Mouse (Mus musculus) liver, embryonic 13.5 days (tissue): ENCODE measurements around the gene Lamc2. TPM values are rescaled to one million over a fixed set of nuclear protein-coding genes. Genes with fewer than 3 reads are reported as not detected.

Experiments used
- ATAC-seq: fragments of 200-750 bp; cut with Nextera tagmentation; 2 replicates; pipeline ENCODE4 v1.8.0; 2017; ENCODE audit warnings: low read depth, mild to moderate bottlenecking, moderate number of reproducible peaks, moderate library complexity
- DNase-seq: peaks from one replicate; pipeline ENCODE4 v3.0.0; 2022
- H3K27ac ChIP-seq: fragments of 300-500 bp; sonication (generic); 2 replicates; pipeline ENCODE4 v1.5.1; 2015; ENCODE audit warnings: moderate library complexity, mild to moderate bottlenecking, inconsistent platforms
- H3K27me3 ChIP-seq: fragments of 300-500 bp; sonication (generic); 2 replicates; pipeline ENCODE4 v1.6.1; 2015; ENCODE audit warnings: mild to moderate bottlenecking, inconsistent platforms
- H3K36me3 ChIP-seq: fragments of 300-500 bp; sonication (generic); 2 replicates; pipeline ENCODE4 v1.6.1; 2015; ENCODE audit warnings: mild to moderate bottlenecking, inconsistent platforms
- H3K4me1 ChIP-seq: fragments of 300-500 bp; sonication (generic); replicated peaks from 2 replicates; pipeline ENCODE4 v1.6.1; 2015; ENCODE audit warnings: inconsistent platforms
- H3K4me2 ChIP-seq: fragments of 300-500 bp; sonication (generic); 2 replicates; pipeline ENCODE4 v1.6.1; 2015; ENCODE audit warnings: inconsistent platforms, mild to moderate bottlenecking, moderate library complexity
- H3K4me3 ChIP-seq: fragments of 300-500 bp; sonication (generic); replicated peaks from 2 replicates; pipeline ENCODE4 v1.5.1; 2015; ENCODE audit warnings: mild to moderate bottlenecking, inconsistent platforms
- H3K9ac ChIP-seq: fragments of 300-500 bp; sonication (generic); 2 replicates; pipeline ENCODE4 v1.6.1; 2015; ENCODE audit warnings: mild to moderate bottlenecking, inconsistent platforms
- H3K9me3 ChIP-seq: fragments of 300-500 bp; sonication (generic); replicated peaks from 2 replicates; pipeline ENCODE4 v1.6.1; 2016; ENCODE audit warnings: inconsistent platforms
- WGBS: fragments of 180-500 bp; shearing (Covaris S2); methylation state at CpG from one replicate; pipeline ENCODE4 v1.1.7; 2015; ENCODE audit not compliant: insufficient replicate concordance; 5-methylcytosine and 5-hydroxymethylcytosine counted together
- polyA plus RNA-seq: library from polyadenylated mRNA; unstranded; fragments of >200 nt; fragmentation: Nextera tagmentation; extraction: Ambion mirVana; gene quantifications from 2 replicates; pipeline ENCODE4 v1.2.1, GENCODE M21; 2015

Gene Lamc2
- polyA plus RNA-seq, 1 experiment from 2014 or later, result 0.16 TPM

- Histone ChIP-seq H3K4me2 (no peak overlapping the region), H3K27ac (no peak overlapping the region), H3K27me3 (no peaks in the 10 kb centered on the region), H3K9ac (no peak overlapping the region), H3K36me3 (no peaks in the 10 kb centered on the region), H3K4me3 (no peak overlapping the region), H3K4me1 (peaks cover 6% of the 10 kb centered on the region), H3K9me3 (no peaks in the 10 kb centered on the region)
- ATAC-seq, result no peak
- 13% methylated on average over 8 of the region's 8 CpGs for WGBS
- DNase-seq, result no peak
Measured at GRCm38 (mm10) chr1:153140747-153141228, 45.5 kb downstream of the Lamc2 start.

- Histone ChIP-seq H3K27ac (no peak overlapping the region), H3K4me2 (no peak overlapping the region), H3K4me1 (peaks cover 6% of the 10 kb centered on the region), H3K36me3 (no peaks in the 10 kb centered on the region), H3K27me3 (no peaks in the 10 kb centered on the region), H3K4me3 (no peak overlapping the region), H3K9me3 (no peaks in the 10 kb centered on the region), H3K9ac (no peak overlapping the region)
- ATAC-seq (no peak), DNase-seq (no peak)
- 76% methylated on average over 11 of the region's 11 CpGs for WGBS
Measured at GRCm38 (mm10) chr1:153140265-153140664, 46.0 kb downstream of the Lamc2 start.

GRCm38 (mm10) chr1:153139635-153140034, 46.6 kb downstream of the Lamc2 start:
- H3K4me3 ChIP-seq, result no peak overlapping the region
- no peak overlapping the region for H3K4me2 ChIP-seq
- no peak overlapping the region for H3K9ac ChIP-seq
- H3K27ac ChIP-seq, result no peak overlapping the region
- ATAC-seq (no peak), DNase-seq (no peak)
- H3K9me3 ChIP-seq, result no peaks in the 10 kb centered on the region
- peaks cover 6% of the 10 kb centered on the region for H3K4me1 ChIP-seq
- 46% methylated on average over 7 of the region's 7 CpGs for WGBS
- H3K36me3 ChIP-seq, result no peaks in the 10 kb centered on the region
- no peaks in the 10 kb centered on the region for H3K27me3 ChIP-seq

GRCm38 (mm10) chr1:153138486-153138885, 47.8 kb downstream of the Lamc2 start:
- no peak overlapping the region for H3K27ac ChIP-seq
- H3K9me3 ChIP-seq, result no peaks in the 10 kb centered on the region
- H3K4me2 ChIP-seq, result no peak overlapping the region
- ATAC-seq (no peak), DNase-seq (no peak)
- H3K4me3 ChIP-seq, result no peak overlapping the region
- WGBS, result 70% methylated on average over 5 of the region's 5 CpGs
- H3K36me3 ChIP-seq, result no peaks in the 10 kb centered on the region
- H3K9ac ChIP-seq, result no peak overlapping the region
- H3K4me1 ChIP-seq, result peaks cover 11% of the 10 kb centered on the region
- H3K27me3 ChIP-seq, result no peaks in the 10 kb centered on the region

GRCm38 (mm10) chr1:153136647-153137046, 49.6 kb downstream of the Lamc2 start:
- Histone ChIP-seq H3K4me2 (no peak overlapping the region), H3K36me3 (no peaks in the 10 kb centered on the region), H3K9me3 (no peaks in the 10 kb centered on the region), H3K27ac (no peak overlapping the region), H3K4me3 (no peak overlapping the region), H3K4me1 (peaks cover 11% of the 10 kb centered on the region), H3K9ac (no peak overlapping the region), H3K27me3 (no peaks in the 10 kb centered on the region)
- DNase-seq, result no peak
- 68% methylated on average over 13 of the region's 13 CpGs for WGBS
- ATAC-seq, result no peak

GRCm38 (mm10) chr1:153133865-153134781, 52.1 kb downstream of the Lamc2 start:
- Histone ChIP-seq H3K27ac (no peak overlapping the region), H3K4me3 (no peak overlapping the region), H3K4me1 (0 out of 2 replicates have a peak, but pooled peaks cover 5% of the 10 kb centered on the region), H3K9ac (no peak overlapping the region), H3K4me2 (no peak overlapping the region), H3K36me3 (no peaks in the 10 kb centered on the region), H3K27me3 (no peaks in the 10 kb centered on the region), H3K9me3 (no peaks in the 10 kb centered on the region)
- ATAC-seq (no peak), DNase-seq (no peak)
- WGBS, result 39% methylated on average over 9 of the region's 9 CpGs

- no peaks in the 10 kb centered on the region for H3K9me3 ChIP-seq
- H3K27me3 ChIP-seq, result peaks cover 3% of the 10 kb centered on the region; the same call in 1 of the 2 replicates
- DNase-seq, result no peak
- no peak overlapping the region for H3K27ac ChIP-seq
- no peak for ATAC-seq
- H3K9ac ChIP-seq, result no peak overlapping the region
- no peak overlapping the region for H3K4me2 ChIP-seq
- H3K4me1 ChIP-seq, result 0 out of 2 replicates have a peak, but pooled peaks cover 5% of the 10 kb centered on the region
- no peaks in the 10 kb centered on the region for H3K36me3 ChIP-seq
- WGBS, result 69% methylated on average over 11 of the region's 11 CpGs
- H3K4me3 ChIP-seq, result no peak overlapping the region
Measured at GRCm38 (mm10) chr1:153129992-153130713, 56.1 kb downstream of the Lamc2 start.

GRCm38 (mm10) chr1:153128780-153129179, 57.5 kb downstream of the Lamc2 start:
- Histone ChIP-seq H3K9ac (no peak overlapping the region), H3K27ac (no peak overlapping the region), H3K36me3 (no peaks in the 10 kb centered on the region), H3K27me3 (peaks cover 3% of the 10 kb centered on the region; the same call in 1 of the 2 replicates), H3K4me2 (no peak overlapping the region), H3K9me3 (no peaks in the 10 kb centered on the region), H3K4me1 (no peaks in the 10 kb centered on the region), H3K4me3 (no peak overlapping the region)
- WGBS, result 38% methylated on average over 8 of the region's 8 CpGs
- DNase-seq (no peak), ATAC-seq (no peak)

- Histone ChIP-seq H3K4me1 (no peaks in the 10 kb centered on the region), H3K9ac (no peak overlapping the region), H3K4me2 (no peak overlapping the region), H3K9me3 (no peaks in the 10 kb centered on the region), H3K4me3 (no peak overlapping the region), H3K27me3 (peaks cover 3% of the 10 kb centered on the region; the same call in 1 of the 2 replicates), H3K36me3 (no peaks in the 10 kb centered on the region), H3K27ac (no peak overlapping the region)
- ATAC-seq (no peak), DNase-seq (no peak)
- WGBS, result 44% methylated on average over 4 of the region's 4 CpGs
Measured at GRCm38 (mm10) chr1:153127622-153128021, 58.6 kb downstream of the Lamc2 start.

- 64% methylated on average over 15 of the region's 15 CpGs for WGBS
- Histone ChIP-seq H3K9me3 (no peaks in the 10 kb centered on the region), H3K9ac (no peak overlapping the region), H3K4me3 (no peak overlapping the region), H3K27me3 (peaks cover 3% of the 10 kb centered on the region; the same call in 1 of the 2 replicates), H3K4me2 (no peak overlapping the region), H3K36me3 (no peaks in the 10 kb centered on the region), H3K4me1 (no peaks in the 10 kb centered on the region), H3K27ac (no peak overlapping the region)
- ATAC-seq (no peak), DNase-seq (no peak)
Measured at GRCm38 (mm10) chr1:153126491-153127381, 59.5 kb downstream of the Lamc2 start.
